Comparison of ENCODE assay signal across 17 mouse cellular contexts in the genomic region with DNA sequence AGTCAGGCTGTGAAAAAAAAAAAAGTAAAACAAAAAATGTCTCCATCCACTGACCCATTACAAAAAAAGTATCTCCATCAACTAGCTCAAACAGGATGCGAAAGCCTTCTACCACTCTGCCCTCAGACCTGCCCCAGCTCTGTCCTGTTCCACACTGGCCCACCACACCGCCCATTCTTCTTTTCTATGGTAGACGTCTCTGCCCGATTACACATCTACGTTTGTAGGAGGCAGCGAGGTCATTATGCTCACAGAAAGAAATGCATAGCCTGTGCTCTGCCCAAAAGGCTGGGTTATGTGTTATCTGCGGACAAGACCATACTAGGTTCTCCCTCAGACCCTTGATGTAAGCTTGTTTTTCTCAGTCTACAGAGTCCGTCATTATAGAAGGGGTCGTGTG. TPM values are rescaled to one million over a fixed set of nuclear protein-coding genes. Genes with fewer than 3 reads are reported as not detected.
DNase-seq lines count a peak whose midpoint lies in the region; ATAC-seq lines count a peak whose summit lies in the region.
"Had no signal": no experiment of that assay in that cellular context is flagged by ENCODE, and none has a peak within 500 bp of the region (broad histone marks: within the 10 kb centered on the region; RNA-seq: fewer than 3 reads in every experiment).

No protein-coding gene starts in this region.

- no peaks in the 10 kb centered on the region for H3K36me3 ChIP-seq in kidney, embryonic 15.5 days
- no peaks in the 10 kb centered on the region for H3K36me3 ChIP-seq in forebrain, embryonic 12.5 days (replicated peaks)
- H3K36me3 ChIP-seq in forebrain, embryonic 15.5 days: no peaks in the 10 kb centered on the region
- no peaks in the 10 kb centered on the region for H3K36me3 ChIP-seq in midbrain, embryonic 15.5 days (replicated peaks)
- H3K36me3 ChIP-seq: embryonic facial prominence, embryonic 12.5 days; intestine, embryonic 15.5 days; neural tube, embryonic 12.5 days had no signal

- DNase-seq in kidney, postnatal 4 days: no peak
- DNase-seq in cerebellum, postnatal 36 days: no peak
- no peak for DNase-seq in left cerebral cortex, adult 18-20 months (ENCODE audit: low spot score in 2 of 2)
- DNase-seq: gastrocnemius, postnatal 14 days; liver; lung, adult 2 months had no signal

- ATAC-seq in kidney, embryonic 15.5 days (replicated peaks; ENCODE audit: low FRiP score): no peak
- no peak for ATAC-seq in forebrain, embryonic 12.5 days (ENCODE audit: low FRiP score)
- ATAC-seq in forebrain, embryonic 15.5 days (replicated peaks): no peak
- no peak for ATAC-seq in midbrain, embryonic 15.5 days (replicated peaks)
- ATAC-seq: CD4-positive, CD25-positive, alpha-beta regulatory T cell, adult 4 months; intestine, embryonic 15.5 days had no signal

- H3K9ac ChIP-seq in kidney, embryonic 15.5 days: no peak overlapping the region
- no peak overlapping the region for H3K9ac ChIP-seq in forebrain, embryonic 12.5 days
- no peak overlapping the region for H3K9ac ChIP-seq in forebrain, embryonic 15.5 days (replicated peaks)
- no peak overlapping the region for H3K9ac ChIP-seq in midbrain, embryonic 15.5 days
- H3K9ac ChIP-seq: embryonic facial prominence, embryonic 12.5 days; heart, embryonic 13.5 days; intestine, embryonic 15.5 days; neural tube, embryonic 12.5 days had no signal

- H3K27me3 ChIP-seq in kidney, embryonic 15.5 days: no peaks in the 10 kb centered on the region
- no peaks in the 10 kb centered on the region for H3K27me3 ChIP-seq in forebrain, embryonic 12.5 days
- no peaks in the 10 kb centered on the region for H3K27me3 ChIP-seq in forebrain, embryonic 15.5 days
- no peaks in the 10 kb centered on the region for H3K27me3 ChIP-seq in midbrain, embryonic 15.5 days (replicated peaks)
- H3K27me3 ChIP-seq: embryonic facial prominence, embryonic 12.5 days; heart, embryonic 13.5 days; intestine, embryonic 15.5 days; neural tube, embryonic 12.5 days had no signal

- no peaks in the 10 kb centered on the region for H3K9me3 ChIP-seq in kidney, embryonic 15.5 days (replicated peaks)
- H3K9me3 ChIP-seq in forebrain, embryonic 12.5 days: peaks cover 7% of the 10 kb centered on the region; the same call in 1 of the 2 replicates
- H3K9me3 ChIP-seq in forebrain, embryonic 15.5 days: no peaks in the 10 kb centered on the region
- no peaks in the 10 kb centered on the region for H3K9me3 ChIP-seq in midbrain, embryonic 15.5 days
- H3K9me3 ChIP-seq: intestine, embryonic 15.5 days had no signal

- peaks cover 32% of the 10 kb centered on the region for H3K4me1 ChIP-seq in kidney, embryonic 15.5 days
- peaks cover 45% of the 10 kb centered on the region for H3K4me1 ChIP-seq in forebrain, embryonic 12.5 days
- H3K4me1 ChIP-seq in forebrain, embryonic 15.5 days: peaks cover 53% of the 10 kb centered on the region
- H3K4me1 ChIP-seq in midbrain, embryonic 15.5 days: peaks cover 43% of the 10 kb centered on the region

- 84% methylated on average over 9 of the region's 9 CpGs for WGBS in kidney, embryonic 15.5 days
- 67% methylated on average over 9 of the region's 9 CpGs for WGBS in forebrain, embryonic 12.5 days
- WGBS in forebrain, embryonic 15.5 days: 60% methylated on average over 9 of the region's 9 CpGs
- 76% methylated on average over 9 of the region's 9 CpGs for WGBS in midbrain, embryonic 15.5 days

- H3K4me3 ChIP-seq in kidney, embryonic 15.5 days (replicated peaks): no peak overlapping the region
- no peak overlapping the region for H3K4me3 ChIP-seq in forebrain, embryonic 12.5 days (replicated peaks)
- H3K4me3 ChIP-seq in forebrain, embryonic 15.5 days: no peak overlapping the region
- H3K4me3 ChIP-seq in midbrain, embryonic 15.5 days: no peak overlapping the region
- H3K4me3 ChIP-seq: embryonic facial prominence, embryonic 12.5 days; heart, embryonic 13.5 days; intestine, embryonic 15.5 days; neural tube, embryonic 12.5 days had no signal

- H3K4me2 ChIP-seq in kidney, embryonic 15.5 days: no peak overlapping the region
- no peak overlapping the region for H3K4me2 ChIP-seq in forebrain, embryonic 12.5 days
- H3K4me2 ChIP-seq in forebrain, embryonic 15.5 days (replicated peaks): no peak overlapping the region
- H3K4me2 ChIP-seq in midbrain, embryonic 15.5 days: no peak overlapping the region
- H3K4me2 ChIP-seq: embryonic facial prominence, embryonic 12.5 days; heart, embryonic 13.5 days; intestine, embryonic 15.5 days; neural tube, embryonic 12.5 days had no signal

- H3K27ac ChIP-seq in kidney, embryonic 15.5 days: peak overlapping the region; percentile 19; the same call in 1 of the 2 replicates
- H3K27ac ChIP-seq in forebrain, embryonic 12.5 days: peak overlapping the region; percentile 88; the same call in 1 of the 2 replicates
- H3K27ac ChIP-seq in forebrain, embryonic 15.5 days (replicated peaks): peak overlapping the region; percentile 96
- H3K27ac ChIP-seq in midbrain, embryonic 15.5 days: peak overlapping the region; percentile 82
- H3K27ac ChIP-seq: embryonic facial prominence, embryonic 12.5 days; intestine, embryonic 15.5 days had no signal

RNA-seq across cellular contexts. Expression of a gene that starts 37.2 kb away (rescaled TPM):
- not detected in 2 replicates for polyA plus RNA-seq in kidney, embryonic 15.5 days (2015; fragmentation: Nextera tagmentation; extraction: Ambion mirVana)
- 0.14 TPM in 1 of 2 replicates, not detected in the other for polyA plus RNA-seq in forebrain, embryonic 12.5 days (2016; fragmentation: Nextera tagmentation; extraction: Ambion mirVana)
- polyA plus RNA-seq in forebrain, embryonic 15.5 days (2015; fragmentation: Nextera tagmentation; extraction: Ambion mirVana): 0.36 and 0.57 TPM in 2 replicates
- polyA plus RNA-seq in midbrain, embryonic 15.5 days (2015; fragmentation: Nextera tagmentation; extraction: Ambion mirVana): 0.25 and 0.37 TPM in 2 replicates
- 1 to 10 TPM in 1 of 2 experiments, under 1 TPM in 1; 0.98 to 1.3 TPM for total RNA-seq in left cerebral cortex, adult 18-20 months (2021)
- total RNA-seq: adrenal gland, postnatal 4 days; megakaryocyte-erythroid progenitor cell, adult 5-6 weeks had no signal
- polyA plus RNA-seq: CD4-positive, CD25-positive, alpha-beta regulatory T cell, adult 4 months; intestine, embryonic 15.5 days; lung, adult 2 months; neural tube, embryonic 12.5 days had no signal

Comparison
In these comparisons a context has a peak if more than half of its experiments do, and no peak if none do; other contexts are left out.
1. H3K27ac ChIP-seq: peak in every context shown above with its lines; median percentile 96 in forebrain, embryonic 15.5 days; 88 in forebrain, embryonic 12.5 days; 82 in midbrain, embryonic 15.5 days; 19 in kidney, embryonic 15.5 days.